8 mouse cellular contexts compared by ENCODE assay signal in genomic region chr11:17953231-17954134, GRCm38 (mm10). TPM values are rescaled to one million over a fixed set of nuclear protein-coding genes. Genes with fewer than 3 reads are reported as not detected.
A peak's percentile ranks its signal among the peaks of the same experiment; 100 is the strongest.
DNase-seq lines count a peak whose midpoint lies in the region; ATAC-seq lines count a peak whose summit lies in the region.

Gene Etaa1, minus strand, starts transcription at chr11:17953875.

- H3K9me3 ChIP-seq in heart, embryonic 14.5 days (ENCODE audit: control insufficient read depth, low read length), result no peaks in the 10 kb centered on the region
- no peaks in the 10 kb centered on the region for H3K9me3 ChIP-seq in liver, embryonic 13.5 days (replicated peaks)
- H3K9me3 ChIP-seq in stomach, embryonic 16.5 days (replicated peaks; ENCODE audit: control insufficient read depth, low read length), result no peaks in the 10 kb centered on the region

- H3K4me1 ChIP-seq in brown adipose tissue, adult 24 weeks (ENCODE audit: control insufficient read depth, insufficient read depth, insufficient read length, low read length), result no peaks in the 10 kb centered on the region
- 0 out of 4 replicates have a peak, but pooled peaks cover 0 to 4% of the 10 kb centered on the region in 2 experiments for H3K4me1 ChIP-seq in heart, embryonic 14.5 days (ENCODE audit: control insufficient read depth in 2 of 2, insufficient read depth in 2 of 2, low read length in 2 of 2)
- H3K4me1 ChIP-seq in liver, embryonic 13.5 days (replicated peaks), result peaks cover 14% of the 10 kb centered on the region
- H3K4me1 ChIP-seq in stomach, embryonic 16.5 days (ENCODE audit: control insufficient read depth, insufficient read depth, low read length), result peaks cover 6% of the 10 kb centered on the region; the same call in 1 of the 2 replicates

- no peaks in the 10 kb centered on the region for H3K27me3 ChIP-seq in heart, embryonic 14.5 days (ENCODE audit: control insufficient read depth, insufficient read depth, low read length)
- H3K27me3 ChIP-seq in liver, embryonic 13.5 days, result no peaks in the 10 kb centered on the region
- no peaks in the 10 kb centered on the region for H3K27me3 ChIP-seq in stomach, embryonic 16.5 days (ENCODE audit: control insufficient read depth, insufficient read depth, low read length)

- DNase-seq in CD4-positive, CD25-positive, alpha-beta regulatory T cell, adult 2 months (ENCODE audit: low read depth, low spot score), result peak; percentile 96
- DNase-seq in fat pad, adult 2 months (ENCODE audit: extremely low read depth, low read depth, low spot score), result peak; percentile 42
- DNase-seq in kidney, postnatal 14 days, result peak; percentile 95
- peak; percentile 90 for DNase-seq in liver, embryonic 13.5 days
- peak; percentile 92 for DNase-seq in neural tube, embryonic 10.5 days (ENCODE audit: extremely low spot score, low spot score)

- H3K4me3 ChIP-seq in brown adipose tissue, adult 24 weeks (ENCODE audit: insufficient read depth, low read depth, low read length), result peak within 1 kb of the TSS; percentile 97
- peak within 1 kb of the TSS; percentile 90 to 97 for H3K4me3 ChIP-seq in heart, embryonic 14.5 days (ENCODE audit: control insufficient read depth in 1 of 2, insufficient read depth in 1 of 2, low read depth in 1 of 2, low read length in 2 of 2)
- H3K4me3 ChIP-seq in liver, embryonic 13.5 days (replicated peaks), result peak within 1 kb of the TSS; percentile 96
- peak within 1 kb of the TSS; percentile 98 for H3K4me3 ChIP-seq in stomach, embryonic 16.5 days (replicated peaks; ENCODE audit: low read length)

- WGBS in heart, embryonic 14.5 days, result under 1% methylated on average over 62 of the region's 69 CpGs
- under 1% methylated on average over 69 of the region's 69 CpGs for WGBS in liver, embryonic 13.5 days (ENCODE audit: insufficient replicate concordance)
- under 1% methylated on average over 68 of the region's 69 CpGs for WGBS in stomach, embryonic 16.5 days

- peak within 1 kb of the TSS; percentile 91 for H3K9ac ChIP-seq in heart, embryonic 14.5 days (ENCODE audit: low read length)
- peak within 1 kb of the TSS; percentile 93 for H3K9ac ChIP-seq in liver, embryonic 13.5 days
- H3K9ac ChIP-seq in stomach, embryonic 16.5 days (ENCODE audit: low read length), result peak within 1 kb of the TSS; percentile 96

- no peak within 1 kb of the TSS; the same call in 1 of the 2 replicates for H3K27ac ChIP-seq in brown adipose tissue, adult 24 weeks (replicated peaks; ENCODE audit: low read depth, low read length)
- peak within 1 kb of the TSS; percentile 95 to 97 for H3K27ac ChIP-seq in heart, embryonic 14.5 days (replicated peaks in 1 of 2; ENCODE audit: control insufficient read depth in 1 of 2, insufficient read depth in 1 of 2, low read depth in 2 of 2, low read length in 2 of 2)
- peak within 1 kb of the TSS; percentile 94 for H3K27ac ChIP-seq in liver, embryonic 13.5 days
- peak within 1 kb of the TSS; percentile 96 for H3K27ac ChIP-seq in stomach, embryonic 16.5 days (ENCODE audit: low read length)

- ATAC-seq in heart, embryonic 14.5 days (ENCODE audit: insufficient number of reproducible peaks, insufficient read depth, low FRiP score, low read depth), result peak; percentile 99
- peak; percentile 99 for ATAC-seq in liver, embryonic 13.5 days (ENCODE audit: low read depth)
- ATAC-seq in stomach, embryonic 16.5 days (ENCODE audit: insufficient read depth, low FRiP score), result peak; percentile 100

- peak within 1 kb of the TSS; percentile 82 for H3K4me2 ChIP-seq in heart, embryonic 14.5 days (ENCODE audit: low read length)
- H3K4me2 ChIP-seq in liver, embryonic 13.5 days, result peak within 1 kb of the TSS; percentile 79
- peak within 1 kb of the TSS; percentile 63 for H3K4me2 ChIP-seq in stomach, embryonic 16.5 days (ENCODE audit: low read depth, low read length)

- peaks cover 29% of the 10 kb centered on the region for H3K36me3 ChIP-seq in heart, embryonic 14.5 days (ENCODE audit: control insufficient read depth, insufficient read depth, low read length)
- H3K36me3 ChIP-seq in liver, embryonic 13.5 days, result peaks cover 23% of the 10 kb centered on the region
- peaks cover 15% of the 10 kb centered on the region; the same call in 1 of the 2 replicates for H3K36me3 ChIP-seq in stomach, embryonic 16.5 days (ENCODE audit: control insufficient read depth, insufficient read depth, low read length)

RNA-seq across cellular contexts. Expression of gene Etaa1, which starts in this region (rescaled TPM):
- 1.6 and 2.3 TPM in 2 replicates for polyA plus RNA-seq in brown adipose tissue, adult 24 weeks (2012; ENCODE audit: insufficient read depth, insufficient read length, missing spikeins)
- 8.5 and 8.7 TPM in 2 replicates for polyA plus RNA-seq in heart, embryonic 14.5 days (2014; fragmentation: Nextera tagmentation; extraction: Ambion mirVana)
- polyA plus RNA-seq in liver, embryonic 13.5 days (2015; fragmentation: Nextera tagmentation; extraction: Ambion mirVana), result 6.2 and 8.1 TPM in 2 replicates
- polyA plus RNA-seq in stomach, embryonic 16.5 days (2015; fragmentation: Nextera tagmentation; extraction: Ambion mirVana), result 8.8 TPM in 2 replicates

Comparison
In these comparisons a context has a peak if more than half of its experiments do, and no peak if none do; other contexts are left out.
1. DNase-seq: peak in every context shown above with its lines; median percentile 96 in CD4-positive, CD25-positive, alpha-beta regulatory T cell, adult 2 months; 95 in kidney, postnatal 14 days; 92 in neural tube, embryonic 10.5 days; 90 in liver, embryonic 13.5 days; 42 in fat pad, adult 2 months.